Mouse (Mus musculus): Measurements from ENCODE around the gene Hist1h2ad.

GRCm38 (mm10) chr13:23576351-23576881 lies 2.2 kb downstream of the Hist1h2ad start:
- no peak for TF ChIP-seq GATA1 (IDR thresholded peaks at IDR 0.05; ENCODE audit: borderline replicate concordance, low read length)
- no peak for TF ChIP-seq FLI1 (IDR thresholded peaks at IDR 0.05; ENCODE audit: low read length)

All from megakaryocyte, embryonic 14.5 days (primary cell).